Mouse (Mus musculus) natural killer cell, adult 2 months (primary cell): ENCODE results near the gene Rasl2-9.
A peak's percentile ranks its signal among the peaks of the same experiment; 100 is the strongest.
"Not testable (repeated sequence)": the region's sequence is repeated elsewhere in the genome, so short reads cannot be mapped to it uniquely, and the experiment has no call there.

Experiments used
- DNase-seq, 2 experiments: peaks; one replicate each; pipeline ENCODE4 v3.0.0; 2022; ENCODE audit warnings: low spot score in 2 of 2

Gene Rasl2-9

DNA sequence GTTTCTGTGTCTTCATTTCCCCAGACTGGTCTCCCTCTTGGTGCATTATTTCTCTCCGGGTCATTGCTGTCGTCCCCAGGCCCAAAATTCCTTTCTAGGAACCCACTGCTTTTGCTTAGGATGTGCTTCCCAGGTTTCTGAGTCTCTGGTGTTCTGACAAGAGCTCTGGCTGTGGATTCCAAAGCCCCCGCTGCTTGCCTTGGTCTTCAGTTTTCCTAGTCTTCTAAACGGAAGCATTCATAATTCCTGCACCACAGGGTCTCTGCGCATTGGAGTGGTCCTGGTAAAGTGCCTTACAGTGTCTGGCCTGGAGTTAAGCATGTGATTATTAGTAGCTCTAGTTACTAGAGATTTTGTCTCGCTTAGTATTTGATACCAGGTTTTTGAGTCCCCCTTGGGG lies 44.9 kb downstream of the Rasl2-9 start:
- no peak for DNase-seq

DNA sequence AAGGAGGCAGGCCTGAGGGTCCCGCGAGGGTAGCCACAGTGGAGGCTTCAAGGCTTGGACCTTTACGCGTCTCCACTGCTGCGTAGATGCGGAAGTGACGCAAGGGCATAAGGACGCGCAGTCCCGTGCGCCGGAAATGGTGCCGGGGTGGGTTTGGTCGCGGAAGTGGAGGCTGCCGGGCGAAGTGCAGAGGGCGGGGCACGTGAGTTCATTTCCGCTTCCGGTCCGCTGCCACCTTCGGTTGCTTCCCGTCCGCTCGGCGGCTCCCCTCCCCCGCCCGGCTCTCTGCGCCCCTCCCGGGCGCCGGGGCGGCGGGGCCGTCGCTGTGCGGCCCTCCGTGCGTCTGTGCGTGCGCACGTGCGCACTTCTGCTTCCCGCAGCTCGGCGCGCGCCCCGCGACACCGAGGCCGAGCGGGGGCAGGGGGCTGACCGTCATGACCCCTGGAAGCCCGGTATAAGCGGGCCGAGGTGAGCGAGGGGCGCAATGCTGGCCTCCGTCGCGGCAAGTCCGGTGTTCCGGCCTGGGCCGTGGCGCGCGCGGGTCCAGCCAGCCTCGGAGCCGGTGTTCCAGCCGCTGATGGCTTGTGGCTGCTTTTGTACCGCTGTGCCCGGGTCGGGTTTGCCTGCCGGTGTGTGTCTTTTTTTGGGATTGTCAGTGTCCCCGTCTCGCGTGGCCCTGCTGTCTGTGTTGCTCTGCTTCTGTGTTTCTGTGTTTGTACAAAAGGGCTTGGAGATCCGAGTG lies 45.6 kb downstream of the Rasl2-9 start, which contains the start of gene Epn1:
TSS of gene Epn1 (plus strand) at position 226 of the 742 bp plus-strand sequence.
- peak; percentile 95 to 97 for DNase-seq

DNA sequence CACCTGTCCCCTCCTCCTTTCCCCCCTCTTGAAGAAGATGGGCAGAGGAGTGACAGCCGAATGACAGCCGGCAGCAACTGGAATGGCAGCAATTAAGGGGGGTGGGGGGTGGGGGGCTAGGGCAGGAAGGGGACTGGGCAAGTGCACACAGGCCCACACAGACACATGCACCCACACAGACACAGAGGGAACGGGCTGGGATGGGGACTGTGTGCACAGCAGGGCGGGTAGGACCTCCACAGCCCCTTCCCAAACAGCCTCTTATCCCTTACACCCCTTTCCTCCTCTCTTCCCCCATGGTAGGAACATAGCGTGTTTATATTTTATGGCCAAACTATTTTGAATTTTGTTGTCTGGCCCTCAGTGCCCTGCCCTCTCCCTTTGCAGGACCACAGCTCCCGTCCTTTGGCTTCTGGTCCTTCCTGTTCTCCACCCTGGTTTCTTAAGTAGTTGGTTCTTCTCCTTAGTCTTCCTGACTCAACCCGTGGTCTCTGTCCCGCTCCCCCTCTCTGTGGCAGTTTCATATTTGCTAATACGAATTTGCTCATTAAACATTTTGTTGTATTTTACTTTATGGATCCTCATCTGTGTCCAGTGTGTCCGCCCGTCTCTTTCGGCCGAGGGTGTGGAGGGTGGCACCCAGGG lies 46.3 kb downstream of the Rasl2-9 start:
- not testable (repeated sequence) for DNase-seq

DNA sequence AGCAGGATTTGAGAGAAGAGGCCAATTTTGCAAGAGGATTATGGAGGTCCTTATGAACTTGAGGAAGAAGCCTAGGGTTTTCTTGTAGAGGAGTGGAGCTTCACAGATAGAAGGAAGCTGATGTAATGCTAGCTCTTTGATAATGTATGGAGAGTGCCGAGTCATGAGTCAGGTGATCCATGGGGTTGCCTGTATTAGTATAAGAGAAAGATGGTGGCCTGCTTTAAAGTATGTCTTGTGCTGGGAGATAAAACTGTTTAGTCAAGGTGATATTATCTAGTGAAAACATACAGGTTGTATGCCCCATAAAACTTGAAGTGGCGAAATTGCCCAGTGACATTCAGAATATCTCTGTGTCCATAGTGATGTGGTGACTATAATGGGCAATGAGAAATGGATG lies 48.8 kb downstream of the Rasl2-9 start:
- DNase-seq = no peak

DNA sequence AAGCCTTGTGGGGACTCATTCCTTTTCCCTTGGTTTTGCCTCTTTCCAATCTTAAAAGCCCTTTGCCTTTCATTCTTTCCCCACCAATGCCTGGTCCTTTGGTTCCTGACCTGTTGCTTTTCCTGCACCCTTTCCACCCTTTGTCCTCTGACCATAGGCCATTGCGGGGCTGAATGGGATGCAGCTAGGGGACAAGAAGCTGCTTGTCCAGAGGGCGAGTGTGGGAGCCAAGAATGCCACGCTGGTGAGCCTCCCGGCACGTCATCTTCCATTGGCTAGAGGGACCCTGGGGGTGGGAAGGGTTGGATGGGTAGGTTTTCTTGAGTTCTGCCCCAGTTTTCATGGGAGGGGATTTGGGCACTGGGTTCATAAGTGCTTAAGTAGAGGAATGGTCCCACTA lies 50.8 kb downstream of the Rasl2-9 start:
- DNase-seq = no peak
